Mouse (Mus musculus) layer of hippocampus, postnatal 14 days (tissue): ENCODE results near the gene Zfp462. TPM values are rescaled to one million over a fixed set of nuclear protein-coding genes. Genes with fewer than 3 reads are reported as not detected.
"Not testable (repeated sequence)": the region's sequence is repeated elsewhere in the genome, so short reads cannot be mapped to it uniquely, and the experiment has no call there.

ENCODE experiments used
- DNase-seq, 2 experiments: peaks; one replicate each; pipeline ENCODE4 v3.0.0; 2021 to 2022; ENCODE audit warnings: low spot score in 2 of 2, mixed read lengths in 1 of 2
- long read RNA-seq, 2 experiments: library from polyadenylated mRNA; stranded (forward); transcript quantifications; one replicate each; pipeline ENCODE4 v2.0.0; 2021
- total RNA-seq, 2 experiments: library from RNA; stranded (reverse); gene quantifications; 2 replicates each; pipeline ENCODE4 v1.2.3; 2021

Gene Zfp462
- total RNA-seq: 10 to 100 TPM; 56.0 to 57.6 TPM
- long read RNA-seq, experiment 1, partial matches to known transcripts: 2 of 2 reads
- long read RNA-seq, experiment 1, other reads (novel, unspliced or antisense): 0 of 2 reads
- long read RNA-seq, experiment 2, full-length matches to known transcripts: 1 of 7 reads
- long read RNA-seq, experiment 2, partial matches to known transcripts: 5 of 7 reads
- long read RNA-seq, experiment 2, other reads (novel, unspliced or antisense): 1 of 7 reads

DNA sequence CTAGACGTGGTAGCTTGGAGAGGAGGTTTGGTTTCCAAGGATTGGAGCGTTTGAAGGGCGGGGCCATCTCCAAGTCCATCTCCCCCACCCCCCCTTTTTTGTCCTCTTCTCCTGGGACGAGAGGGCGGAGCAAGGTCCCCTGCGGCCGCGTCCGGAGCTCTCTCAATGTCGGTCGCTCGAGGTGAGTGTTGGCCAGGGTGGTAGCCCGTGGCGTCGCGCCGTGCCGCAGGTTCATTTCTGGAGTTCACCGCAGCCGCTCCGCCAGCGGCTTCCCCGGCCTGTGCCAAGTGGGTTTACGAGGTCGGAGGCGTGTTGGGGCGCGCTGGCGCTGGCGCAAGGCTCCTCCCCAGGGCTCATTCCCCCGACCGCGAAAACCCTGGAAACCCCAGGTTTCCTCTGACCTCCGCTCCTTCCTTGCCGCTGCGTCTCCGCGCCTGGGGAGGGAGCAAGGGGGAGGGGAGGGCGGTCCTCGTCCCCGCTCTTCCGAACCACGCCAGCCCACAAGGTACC, at the start of gene Zfp462:
Gene Zfp462, plus strand, starts transcription at position 128 of the 510 bp plus-strand sequence.
- DNase-seq: no peak

- DNase-seq: no peak
These were observed 48.8 kb upstream of the Zfp462 start for GRCm38 (mm10) chr4:54896017-54896416.

DNA sequence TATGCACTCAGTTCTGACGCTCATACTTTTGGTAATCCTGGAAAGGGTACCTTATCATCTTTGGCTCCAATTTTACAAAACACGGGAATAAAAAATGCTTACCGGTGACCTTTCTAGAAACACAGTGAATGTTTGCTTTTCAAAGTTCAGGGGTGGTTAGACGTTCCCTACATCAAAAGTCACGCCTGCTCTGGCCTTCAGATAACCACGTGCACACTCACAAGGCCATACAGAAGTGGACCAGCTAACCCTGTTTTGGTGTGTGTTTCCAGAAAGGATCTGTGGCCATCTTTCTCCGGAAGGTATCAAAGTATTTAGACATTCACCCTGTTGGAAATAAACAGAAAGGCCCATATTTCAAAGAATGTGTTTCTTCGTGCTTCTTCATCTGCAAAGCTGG, 40.2 kb upstream of the Zfp462 start:
- no peak for DNase-seq

DNA sequence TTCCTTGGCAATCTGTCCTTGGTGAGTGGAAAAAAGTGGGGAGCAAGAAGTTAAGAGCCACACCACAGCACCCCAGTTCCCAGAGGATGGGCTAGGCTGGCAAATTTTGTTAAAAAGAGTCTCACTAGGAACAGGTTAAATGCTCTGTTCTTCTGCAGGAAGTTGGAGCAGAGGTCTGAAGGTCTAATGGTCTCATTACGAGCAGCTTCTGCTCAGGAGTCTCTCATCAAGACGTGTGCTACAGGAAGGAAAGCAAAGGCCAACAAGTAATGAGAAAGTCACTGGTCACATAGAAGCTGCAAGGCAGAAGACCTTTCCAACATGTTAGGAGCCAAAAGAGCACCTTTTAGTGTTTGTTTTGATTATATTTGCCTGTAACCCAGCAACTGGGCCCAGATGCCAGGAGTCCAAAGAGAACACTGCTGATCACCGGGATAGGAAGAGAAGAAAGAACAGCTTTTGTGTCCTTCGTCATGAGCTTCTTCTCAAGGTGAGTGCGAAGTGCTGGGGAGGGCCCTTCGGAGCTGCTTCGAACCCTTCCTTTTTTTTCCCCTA, 39.4 kb upstream of the Zfp462 start:
- no peak for DNase-seq

DNA sequence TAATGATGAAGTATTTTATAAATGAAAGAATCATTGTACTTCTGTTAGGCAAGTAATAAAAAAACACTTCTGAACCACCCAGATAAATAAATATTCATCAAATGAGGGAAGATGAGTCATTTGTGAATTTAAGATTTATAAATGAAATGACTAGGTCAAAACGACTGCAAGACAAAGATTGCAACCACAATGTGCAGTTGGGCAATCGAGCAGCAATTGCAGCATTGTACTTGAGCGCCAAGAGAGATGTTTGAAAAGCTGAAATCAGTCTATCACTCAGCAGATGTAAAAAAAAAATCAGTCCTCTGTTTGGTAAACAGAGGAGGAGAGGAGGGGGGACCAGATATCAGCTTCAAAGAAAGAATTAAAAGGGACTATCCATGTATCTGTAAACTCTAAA, 34.5 kb upstream of the Zfp462 start:
- DNase-seq: no peak

DNA sequence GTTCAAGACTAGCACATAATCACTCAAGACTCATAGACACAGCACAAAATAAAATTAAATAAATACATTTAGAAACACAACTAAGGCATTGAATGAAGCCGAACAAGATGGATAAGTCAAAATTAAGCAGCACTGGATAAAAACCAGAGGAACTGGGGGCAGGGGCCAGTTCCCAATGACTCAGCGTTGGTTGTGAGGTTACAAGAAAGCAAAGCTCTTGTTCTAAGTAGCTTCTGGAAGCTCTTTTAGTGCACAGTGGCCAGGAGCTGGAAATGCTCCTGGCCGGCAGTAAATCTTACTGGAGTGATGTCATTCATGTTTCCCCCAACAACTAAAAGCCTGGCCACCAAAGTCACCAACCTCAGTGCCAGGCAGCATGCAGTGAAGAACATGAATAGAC, 26.6 kb upstream of the Zfp462 start:
- no peak for DNase-seq

GRCm38 (mm10) chr4:54923386-54923785, 21.5 kb upstream of the Zfp462 start:
- no peak for DNase-seq

- DNase-seq: no peak
These were observed 20.5 kb upstream of the Zfp462 start for GRCm38 (mm10) chr4:54924306-54924705.

GRCm38 (mm10) chr4:54926456-54926855, 18.4 kb upstream of the Zfp462 start:
- DNase-seq: not testable (repeated sequence)

DNA sequence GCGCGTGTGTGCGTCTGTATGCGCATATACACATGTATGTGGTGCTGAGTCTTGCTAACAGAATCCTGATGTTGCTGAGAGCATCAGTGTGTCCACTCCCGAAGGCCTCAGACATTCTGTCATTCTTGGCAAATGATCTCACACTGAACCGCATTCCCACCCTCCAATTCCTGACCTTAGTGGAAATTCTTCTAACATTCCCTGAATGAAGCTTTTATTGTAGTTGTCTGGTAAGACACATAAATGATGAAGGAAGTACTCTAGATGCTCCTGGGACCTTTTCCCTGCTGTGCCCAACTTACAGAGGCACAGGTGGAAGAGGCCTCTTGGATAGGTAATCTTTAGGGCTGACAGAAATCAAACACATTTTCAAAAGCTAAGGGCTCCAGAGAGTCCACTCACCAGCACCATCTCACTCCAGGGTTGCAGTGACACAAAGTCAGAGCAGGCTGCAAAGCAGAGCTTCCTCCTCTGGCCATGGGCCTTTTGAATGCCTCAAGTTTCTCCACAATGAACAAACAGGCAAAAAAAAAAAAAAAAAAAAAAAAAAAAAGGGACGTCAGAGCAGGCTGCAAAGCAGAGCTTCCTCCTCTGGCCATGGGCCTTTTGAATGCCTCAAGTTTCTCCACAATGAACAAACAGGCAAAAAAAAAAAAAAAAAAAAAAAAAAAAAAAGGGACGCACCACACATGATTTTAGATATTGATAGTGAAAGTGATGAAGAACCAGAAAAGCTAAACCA, 17.4 kb upstream of the Zfp462 start:
- not testable (repeated sequence) for DNase-seq

DNA sequence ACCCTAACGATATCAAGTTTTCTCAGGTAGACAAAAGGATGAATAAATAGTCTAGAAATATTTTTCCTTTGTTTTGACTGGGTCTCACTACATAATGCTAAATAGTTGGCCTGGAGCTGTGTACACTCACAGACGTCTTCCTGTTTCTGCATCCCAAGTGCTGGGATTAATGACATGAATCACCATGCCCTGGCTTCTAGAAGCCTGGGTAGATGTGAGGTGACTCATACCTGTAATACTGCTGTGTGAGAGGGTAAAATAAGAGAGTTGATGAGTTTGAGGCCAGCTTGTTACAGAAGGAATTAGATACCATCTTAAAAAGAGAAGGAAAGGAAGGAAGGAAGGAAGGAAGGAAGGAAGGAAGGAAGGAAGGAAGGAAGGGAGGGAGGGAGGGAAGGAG, 15.2 kb upstream of the Zfp462 start:
- DNase-seq: no peak

GRCm38 (mm10) chr4:54932668-54933067, 12.2 kb upstream of the Zfp462 start:
- DNase-seq: no peak

- no peak for DNase-seq
These were observed 7.7 kb upstream of the Zfp462 start for GRCm38 (mm10) chr4:54937161-54937560.

- DNase-seq: no peak
These were observed 976 bp downstream of the Zfp462 start for GRCm38 (mm10) chr4:54945603-54946445.

GRCm38 (mm10) chr4:54946662-54947055, 1.8 kb downstream of the Zfp462 start:
- no peak for DNase-seq

- DNase-seq: peak in 1 of 2 experiments; percentile 39
These were observed 2.5 kb downstream of the Zfp462 start for GRCm38 (mm10) chr4:54947056-54947990.

DNA sequence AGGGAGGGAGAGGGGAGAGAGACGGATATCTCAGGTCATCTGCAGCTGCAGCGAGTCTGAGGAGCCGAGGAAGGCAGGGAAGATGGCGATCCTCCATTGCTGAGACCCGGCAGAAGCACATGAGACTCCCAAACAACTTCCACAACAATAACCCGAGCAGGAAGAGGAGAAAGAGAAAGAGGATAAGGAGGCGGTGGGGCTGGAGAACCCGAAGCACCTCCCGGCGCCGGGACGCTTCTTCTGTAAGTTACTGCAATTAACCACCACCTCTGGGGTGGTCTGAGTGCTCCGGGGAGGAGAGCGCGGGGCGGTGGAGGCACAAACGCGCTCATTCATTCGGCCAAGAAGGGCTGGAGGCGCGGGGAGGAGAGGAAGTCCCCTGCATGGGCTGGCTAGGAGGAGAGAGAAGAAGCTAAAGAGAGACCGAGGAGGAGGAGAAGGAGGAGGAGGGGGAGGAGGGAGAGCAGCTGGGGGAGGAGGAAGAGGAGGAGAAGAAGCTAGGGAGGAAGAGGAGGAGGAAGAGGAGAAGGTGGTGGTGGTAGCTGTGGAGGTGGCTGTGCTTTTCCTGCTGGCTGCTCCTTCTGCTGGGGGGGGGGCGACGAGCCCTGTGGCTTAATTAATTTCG, 3.3 kb downstream of the Zfp462 start:
- DNase-seq: peak; percentile 58 to 64

DNA sequence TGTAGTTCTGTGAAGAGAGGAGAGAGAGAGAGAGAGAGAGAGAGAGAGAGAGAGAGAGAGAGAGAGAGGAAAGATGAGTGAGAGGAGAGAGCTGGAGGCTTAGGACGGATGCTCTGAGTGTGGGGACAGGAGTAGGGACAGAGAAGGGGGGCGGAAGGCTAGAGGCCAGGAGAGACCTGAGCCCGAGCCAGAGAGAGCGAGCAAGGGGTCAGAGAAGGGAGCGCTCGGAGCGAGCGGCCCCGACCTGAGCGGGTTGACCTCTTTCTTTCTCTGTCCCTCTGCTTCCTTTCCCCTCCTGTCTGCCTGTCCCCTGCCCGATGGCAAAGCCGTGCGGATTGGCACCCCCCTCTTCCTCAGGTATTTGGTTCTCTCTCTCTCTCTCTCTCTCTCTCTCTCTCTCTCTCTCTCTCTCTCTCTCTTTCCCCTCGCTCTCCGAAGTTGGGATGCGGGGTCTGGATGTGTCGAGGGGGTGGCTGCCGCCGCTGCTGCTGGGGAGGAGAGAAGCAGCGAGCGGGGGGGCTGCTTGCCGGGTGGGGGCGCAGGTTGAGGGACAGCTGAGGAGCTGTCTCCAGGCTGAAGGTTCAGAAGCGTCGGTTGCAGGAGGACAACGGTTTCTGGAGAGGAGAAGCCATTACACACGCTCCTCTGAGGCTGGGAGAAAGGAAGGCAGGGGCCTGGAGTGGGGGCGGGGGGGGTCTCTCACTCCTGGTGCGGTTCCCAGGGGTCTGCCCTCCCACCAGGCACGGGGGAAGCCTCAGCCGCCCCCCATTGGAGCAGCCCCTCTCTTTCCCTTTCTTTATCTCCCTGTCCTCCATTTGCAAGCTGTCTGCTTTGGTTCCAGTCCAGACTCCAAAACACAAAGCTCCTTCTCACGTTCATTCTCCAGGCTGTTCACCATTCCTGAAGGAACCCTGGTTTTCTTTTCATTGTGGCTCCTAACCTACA, 4.0 kb downstream of the Zfp462 start:
- DNase-seq: peak; percentile 34 to 43

GRCm38 (mm10) chr4:54949561-54949940, 4.7 kb downstream of the Zfp462 start:
- DNase-seq: no peak
